Mouse (Mus musculus) lung, adult 18-20 months (tissue): ENCODE measurements around the gene Tmem143.
"Not testable (repeated sequence)": the region's sequence is repeated elsewhere in the genome, so short reads cannot be mapped to it uniquely, and the experiment has no call there.

Experiments
- DNase-seq, 2 experiments: peaks; one replicate each; pipeline ENCODE4 v3.0.0; 2022; ENCODE audit warnings: mixed read lengths in 2 of 2

Tmem143 gene

GRCm38 (mm10) chr7:45923762-45924428, 27.2 kb downstream of the Tmem143 start, which contains the start of gene Ccdc114:
Ccdc114 (plus strand) TSS chr7:45924072.
- peak; percentile 86 for DNase-seq

DNA sequence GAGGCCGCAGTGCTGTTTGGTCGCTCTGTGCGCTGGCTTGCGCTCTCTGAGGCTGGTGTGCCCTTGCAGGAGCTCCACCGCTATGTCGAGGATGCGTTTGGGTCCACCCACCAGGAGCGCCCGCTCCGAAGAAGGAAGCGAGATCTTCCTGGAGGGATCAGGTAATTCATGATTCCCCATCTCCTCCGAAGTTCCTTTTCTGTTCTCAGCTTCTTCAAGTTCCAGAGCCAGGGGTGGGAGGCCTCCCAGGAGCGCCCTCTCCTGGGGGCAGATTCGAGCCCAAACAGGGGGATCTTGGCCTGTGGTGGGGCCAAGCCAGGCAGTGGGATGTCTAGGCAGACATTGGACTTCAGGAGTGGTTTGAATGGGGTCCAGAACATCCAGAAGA, 27.7 kb downstream of the Tmem143 start:
- peak; percentile 37 to 46 for DNase-seq

- DNase-seq, result no peak
Observed at GRCm38 (mm10) chr7:45928626-45929295, 32.0 kb downstream of the Tmem143 start.

DNA sequence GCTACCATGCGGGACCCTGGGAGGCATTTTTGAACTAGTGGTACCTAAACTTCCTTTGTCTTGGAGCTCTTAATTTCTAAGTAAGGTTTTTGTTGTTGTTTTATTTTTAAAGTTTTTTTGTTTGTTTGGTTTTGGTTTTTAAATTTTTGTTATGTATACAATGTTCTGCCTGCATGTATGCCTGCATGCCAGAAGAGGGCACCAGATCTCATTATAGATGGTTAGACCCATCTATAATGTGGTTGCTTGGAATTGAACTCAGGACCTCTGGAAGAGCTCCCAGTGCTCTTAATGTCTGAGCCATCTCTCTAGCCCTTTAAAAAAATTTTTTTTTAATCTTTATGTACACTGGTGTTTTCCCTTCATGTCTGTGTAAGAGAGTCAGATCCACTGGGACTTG, 32.9 kb downstream of the Tmem143 start:
- DNase-seq, result no peak

DNA sequence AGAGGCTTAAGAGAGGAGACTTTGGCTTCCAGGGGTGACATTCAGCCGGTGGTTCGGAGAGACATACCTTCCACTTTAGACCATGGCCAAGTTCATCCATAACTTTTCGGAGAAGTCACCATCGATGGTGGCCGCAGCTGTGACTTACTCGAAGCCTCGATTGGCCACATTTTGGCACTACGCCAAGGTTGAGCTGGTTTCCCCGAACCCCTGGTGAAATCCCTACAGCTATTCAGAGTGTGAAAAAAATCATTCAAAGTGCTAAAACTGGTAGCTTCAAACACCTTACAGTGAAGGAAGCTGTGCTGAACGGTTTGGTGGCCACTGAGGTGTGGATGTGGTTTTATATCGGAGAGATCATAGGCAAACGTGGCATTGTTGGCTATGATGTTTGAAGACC, 37.0 kb downstream of the Tmem143 start:
- DNase-seq, result not testable (repeated sequence)

DNA sequence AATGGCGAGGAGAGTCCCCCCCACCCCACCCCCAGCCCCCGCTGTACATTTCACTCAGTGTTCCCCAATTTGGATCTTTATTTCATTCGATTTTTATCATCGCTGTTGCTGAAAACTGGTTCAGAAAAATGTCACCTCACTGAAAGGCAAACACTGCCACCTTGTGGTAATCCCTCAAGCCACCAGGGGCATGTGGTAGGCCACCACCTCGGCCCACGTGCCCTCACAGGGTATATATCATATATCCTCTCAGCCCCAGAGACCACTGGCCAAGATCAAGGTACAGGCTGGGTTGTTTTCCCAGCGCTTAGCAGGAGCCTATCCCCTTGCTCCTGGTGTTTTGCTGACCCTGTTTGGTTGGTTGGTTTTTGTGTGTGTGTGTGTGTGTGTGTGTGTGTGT, 38.4 kb downstream of the Tmem143 start:
- DNase-seq, result peak; percentile 45 to 62

DNA sequence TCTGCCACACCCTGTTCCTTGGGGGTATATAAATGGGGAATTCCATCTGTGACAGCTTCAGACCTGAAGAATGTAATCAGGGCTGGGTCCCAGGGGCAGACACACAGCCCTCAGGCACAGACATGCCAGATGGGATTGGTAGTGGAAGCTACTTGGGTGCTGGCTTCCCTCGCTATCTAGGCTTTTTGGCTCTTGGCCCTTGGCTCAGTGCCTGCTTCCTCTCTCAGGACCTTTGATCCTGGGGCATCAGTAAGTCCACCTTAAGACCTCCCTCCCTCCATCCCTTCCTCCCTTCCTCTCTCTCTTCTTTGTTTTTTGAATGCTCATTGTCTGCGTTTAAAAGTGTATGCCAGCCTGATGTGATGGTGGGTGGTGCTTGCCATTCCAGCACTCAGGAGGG, 43.1 kb downstream of the Tmem143 start:
- DNase-seq, result no peak

- DNase-seq, result no peak
Observed at GRCm38 (mm10) chr7:45941986-45942385, 45.2 kb downstream of the Tmem143 start.

DNA sequence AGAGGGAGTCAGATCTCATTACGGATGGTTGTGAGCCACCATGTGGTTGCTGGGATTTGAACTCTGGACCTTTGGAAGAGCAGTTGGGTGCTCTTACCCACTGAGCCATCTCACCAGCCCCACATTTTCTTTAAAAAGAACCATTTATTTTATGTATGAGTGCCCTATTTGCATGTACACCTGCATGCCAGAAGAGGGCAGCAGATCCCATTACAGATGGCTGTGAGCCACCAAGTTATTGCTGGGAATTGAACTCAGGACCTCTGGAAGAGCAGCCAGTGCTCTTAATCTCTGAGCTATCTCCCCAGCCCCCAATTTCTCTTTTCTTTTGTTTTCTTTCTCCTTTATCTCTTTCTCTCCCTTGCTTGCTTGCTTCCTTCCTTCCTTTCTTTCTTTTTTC, 46.5 kb downstream of the Tmem143 start:
- DNase-seq, result not testable (repeated sequence)

DNA sequence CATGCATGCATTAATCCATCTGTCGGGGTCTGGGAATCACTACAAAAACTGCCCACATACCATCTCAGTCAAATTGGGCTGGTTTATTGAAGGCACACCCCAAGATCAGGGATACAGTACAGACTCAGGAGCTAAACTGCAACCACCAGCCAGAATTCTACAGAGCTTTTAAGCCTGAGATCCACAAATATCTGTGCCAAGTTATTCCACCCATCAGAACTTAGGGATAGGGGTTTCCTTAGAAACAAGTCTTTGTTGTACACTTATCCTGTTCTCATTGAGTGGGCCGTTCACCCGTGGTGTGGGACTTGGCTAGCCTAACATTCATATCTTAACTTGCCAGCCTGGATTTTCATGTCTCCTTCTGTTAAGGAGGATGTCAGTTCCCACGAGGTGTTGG, 52.3 kb downstream of the Tmem143 start:
- no peak for DNase-seq

DNA sequence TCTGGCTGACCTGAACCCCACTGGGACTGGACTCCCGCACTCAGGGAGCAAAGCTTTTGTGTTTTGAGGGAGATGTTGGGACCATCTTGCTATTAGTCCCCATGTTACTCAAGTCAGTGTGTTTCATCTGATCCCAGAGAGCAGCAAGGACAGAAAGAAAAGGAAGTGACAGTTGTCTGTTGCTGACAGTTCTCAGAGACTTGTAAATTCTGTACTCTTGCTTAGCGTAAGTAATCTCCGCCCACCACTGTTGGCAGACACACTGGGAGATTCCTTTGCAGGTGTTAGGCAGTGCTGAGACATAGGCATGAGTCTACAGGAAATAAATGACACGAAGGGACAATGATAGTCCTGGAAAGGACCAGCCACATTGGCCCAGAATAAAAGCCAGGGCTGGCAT, 59.9 kb downstream of the Tmem143 start:
- DNase-seq, result no peak
